Mouse (Mus musculus) myocyte (in vitro differentiated cells): ENCODE results near the gene Mbnl2. TPM values are rescaled to one million over a fixed set of nuclear protein-coding genes. Genes with fewer than 3 reads are reported as not detected.
"Not testable (repeated sequence)": the region's sequence is repeated elsewhere in the genome, so short reads cannot be mapped to it uniquely, and the experiment has no call there.

Experiments
- H3K27me3 ChIP-seq: one replicate; pipeline ENCODE4 v1.6.1; 2011; ENCODE audit not compliant: control insufficient read depth, insufficient read depth, insufficient read length
- H3K36me3 ChIP-seq: one replicate; pipeline ENCODE4 v1.6.1; 2011; ENCODE audit not compliant: control insufficient read depth, insufficient read depth
- H3K4me2 ChIP-seq: one replicate; pipeline ENCODE4 v1.6.1; 2011; ENCODE audit warnings: low read depth, control low read depth
- H3K4me3 ChIP-seq: one replicate; pipeline ENCODE4 v1.5.1; 2011; ENCODE audit warnings: mild to moderate bottlenecking, control low read depth, moderate library complexity
- H3K79me2 ChIP-seq: one replicate; pipeline ENCODE4 v1.6.1; 2011; ENCODE audit not compliant: control insufficient read depth, insufficient read depth
- H3ac ChIP-seq: one replicate; pipeline ENCODE4 v1.6.1; 2011; ENCODE audit not compliant: control insufficient read depth, insufficient read length
- CEBPB ChIP-seq: IDR thresholded peaks from 2 replicates; pipeline ENCODE4 v1.6.1; 2011; ENCODE audit warnings: mild to moderate bottlenecking, moderate library complexity; ENCODE audit not compliant: poor library complexity, insufficient read depth, severe bottlenecking
- E2F4 ChIP-seq: IDR thresholded peaks from one replicate; pipeline ENCODE4 v1.6.1; 2011; ENCODE audit warnings: mild to moderate bottlenecking, control low read depth, moderate library complexity; ENCODE audit not compliant: insufficient read depth
- MAX ChIP-seq: IDR thresholded peaks from one replicate; pipeline ENCODE4 v1.6.1; 2011; ENCODE audit warnings: low read depth, mild to moderate bottlenecking, control low read depth
- MYOD1 ChIP-seq, 3 experiments: IDR thresholded peaks; one replicate each; pipeline ENCODE4 v1.6.1; 2011; ENCODE audit warnings: control low read depth in 2 of 3, low read depth in 2 of 3, mild to moderate bottlenecking in 2 of 3, moderate library complexity in 1 of 3; ENCODE audit not compliant: insufficient read length in 2 of 3, control insufficient read depth in 1 of 3
- MYOG ChIP-seq, 3 experiments: IDR thresholded peaks; one replicate each; pipeline ENCODE4 v1.6.1; 2011; ENCODE audit warnings: control low read depth in 2 of 3, low read depth in 2 of 3, mild to moderate bottlenecking in 2 of 3; ENCODE audit not compliant: insufficient read length in 2 of 3, control insufficient read depth in 1 of 3, insufficient read depth in 1 of 3
- POLR2A ChIP-seq: IDR thresholded peaks from one replicate; pipeline ENCODE4 v1.6.1; 2011; ENCODE audit warnings: low read depth, mild to moderate bottlenecking, control low read depth, moderate library complexity; ENCODE audit not compliant: insufficient read length
- POLR2AphosphoS2 ChIP-seq: IDR thresholded peaks from one replicate; pipeline ENCODE4 v1.6.1; 2011; ENCODE audit warnings: low read depth, control low read depth; ENCODE audit not compliant: insufficient read length
- REST ChIP-seq: IDR thresholded peaks from one replicate; pipeline ENCODE4 v1.6.1; 2011; ENCODE audit warnings: mild to moderate bottlenecking, control low read depth, moderate library complexity; ENCODE audit not compliant: insufficient read depth, insufficient read length
- SRF ChIP-seq: IDR thresholded peaks from one replicate; pipeline ENCODE4 v1.6.1; 2011; ENCODE audit warnings: low read depth; ENCODE audit not compliant: control insufficient read depth, insufficient read length
- TCF12 ChIP-seq: IDR thresholded peaks from one replicate; pipeline ENCODE4 v1.6.1; 2011; ENCODE audit warnings: mild to moderate bottlenecking, control low read depth; ENCODE audit not compliant: poor library complexity, insufficient read depth, severe bottlenecking
- TCF3 ChIP-seq: IDR thresholded peaks from one replicate; pipeline ENCODE4 v1.6.1; 2011; ENCODE audit warnings: low read depth, control low read depth; ENCODE audit not compliant: insufficient read length
- USF1 ChIP-seq: IDR thresholded peaks from one replicate; pipeline ENCODE4 v1.6.1; 2011; ENCODE audit warnings: low read depth, mild to moderate bottlenecking, control low read depth, moderate library complexity
- polyA plus RNA-seq: library from polyadenylated mRNA; unstranded; fragments of >200 nt; fragmentation: generic; extraction: Trizol; gene quantifications from one replicate; pipeline ENCODE4 v1.2.1, GENCODE M21; 2012; ENCODE audit warnings: missing spikeins

Mbnl2 gene
- polyA plus RNA-seq, 1 experiment, result 38.5 TPM

DNA sequence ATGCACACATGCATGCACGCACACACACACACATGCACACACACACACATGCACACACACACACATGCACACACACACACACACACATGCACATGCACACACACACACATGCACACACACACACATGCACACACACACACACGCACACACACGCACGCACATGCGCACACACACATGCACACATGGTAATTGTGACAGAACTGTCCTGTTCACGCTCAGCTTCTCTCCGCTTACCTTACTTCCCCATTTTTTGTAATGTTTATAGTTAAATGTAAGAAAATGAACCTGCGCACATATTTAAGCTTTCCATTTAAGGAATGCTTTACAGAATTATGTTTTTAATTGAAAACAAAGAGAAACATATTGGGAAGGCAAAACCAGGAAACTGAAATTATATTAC, 84.1 kb downstream of the Mbnl2 start:
- not testable (repeated sequence) for H3K27me3 ChIP-seq, H3K4me2 ChIP-seq, H3ac ChIP-seq, H3K36me3 ChIP-seq, H3K4me3 ChIP-seq
- H3K79me2 ChIP-seq, result peaks cover 92% of the 10 kb centered on the region
- TF ChIP-seq POLR2A (peak; percentile 47), POLR2AphosphoS2 (peak; percentile 52)

DNA sequence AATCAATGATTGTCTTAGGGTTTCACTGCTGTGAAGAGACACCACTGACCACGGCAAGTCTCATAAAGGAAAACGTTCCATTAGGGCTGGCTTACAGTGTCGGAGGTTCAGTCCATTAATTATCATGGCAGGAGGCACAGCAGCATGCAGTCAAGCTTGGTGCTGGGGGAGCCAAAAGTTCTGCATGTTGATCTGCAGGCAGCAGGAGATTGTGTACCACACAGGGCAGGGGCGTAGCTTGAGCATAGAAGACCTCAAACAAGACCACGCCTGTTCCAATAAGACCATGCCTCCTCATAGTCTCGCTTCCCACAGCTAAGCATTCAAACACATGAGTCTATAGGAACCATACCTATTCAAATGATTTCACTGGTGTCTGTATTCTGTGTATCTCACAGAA, 85.7 kb downstream of the Mbnl2 start:
- Histone ChIP-seq H3K4me2 (no peak overlapping the region), H3ac (no peak overlapping the region), H3K27me3 (no peaks in the 10 kb centered on the region), H3K4me3 (no peak overlapping the region), H3K36me3 (peaks cover 6% of the 10 kb centered on the region), H3K79me2 (peaks cover 92% of the 10 kb centered on the region)
- no peak for TF ChIP-seq MYOD1 (IDR thresholded peaks at IDR 0.05; ENCODE audit: control insufficient read depth in 1 of 3, insufficient read length in 2 of 3, low read depth in 2 of 3)

- Histone ChIP-seq H3K79me2 (peaks cover 92% of the 10 kb centered on the region), H3K36me3 (peaks cover 6% of the 10 kb centered on the region), H3ac (no peak overlapping the region), H3K4me3 (no peak overlapping the region), H3K27me3 (no peaks in the 10 kb centered on the region), H3K4me2 (no peak overlapping the region)
- no peak for TF ChIP-seq TCF12
- TF ChIP-seq MYOD1 (IDR thresholded peaks at IDR 0.05; ENCODE audit: control insufficient read depth in 1 of 3, insufficient read length in 2 of 3, low read depth in 2 of 3), result no peak
- TF ChIP-seq CEBPB, result no peak
- no peak for TF ChIP-seq TCF3
- no peak for TF ChIP-seq E2F4
- no peak for TF ChIP-seq POLR2AphosphoS2
- no peak for TF ChIP-seq MAX
- TF ChIP-seq POLR2A, result no peak
- no peak for TF ChIP-seq REST
- no peak for TF ChIP-seq MYOG (IDR thresholded peaks at IDR 0.05; ENCODE audit: control insufficient read depth in 1 of 3, insufficient read depth in 1 of 3, insufficient read length in 2 of 3, low read depth in 2 of 3)
- no peak for TF ChIP-seq USF1
- TF ChIP-seq SRF, result no peak
Measured at GRCm38 (mm10) chr14:120362409-120362992, 87.0 kb downstream of the Mbnl2 start.

DNA sequence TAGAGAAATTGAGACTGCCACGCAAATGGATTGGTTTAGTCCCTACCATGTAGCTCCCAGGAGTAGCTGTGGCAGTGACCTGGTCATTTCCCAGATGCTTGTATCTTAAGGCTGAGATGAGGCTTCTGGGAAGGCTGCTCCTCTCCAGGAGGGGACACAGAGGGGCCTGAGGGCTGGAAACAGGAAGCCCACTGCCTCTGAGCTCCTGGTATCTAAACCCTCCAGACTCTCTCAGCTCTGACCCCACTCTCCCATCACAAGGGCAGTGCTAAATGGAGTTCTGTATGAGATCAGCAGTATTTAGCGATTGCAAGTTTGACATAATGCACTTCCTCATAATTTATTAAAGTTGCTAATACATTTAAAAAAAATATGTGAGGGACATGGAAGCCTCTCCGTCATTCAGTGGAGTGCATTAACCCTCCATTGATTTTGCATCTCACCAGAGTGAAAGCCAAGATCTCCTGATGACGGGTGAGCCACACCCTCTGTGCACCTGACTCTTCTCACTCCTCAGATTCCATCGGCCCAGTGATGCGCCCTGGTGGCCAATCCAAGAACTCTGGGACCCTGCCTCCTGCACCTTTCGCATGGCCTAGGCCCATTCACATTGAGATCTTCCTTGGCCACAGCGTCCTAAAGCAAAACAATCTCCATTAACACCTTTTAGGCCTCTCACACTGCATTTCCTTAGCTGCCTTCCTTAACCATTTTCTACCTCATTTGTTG, 87.8 kb downstream of the Mbnl2 start:
- Histone ChIP-seq H3K79me2 (peaks cover 95% of the 10 kb centered on the region), H3K27me3 (no peaks in the 10 kb centered on the region), H3K36me3 (peaks cover 6% of the 10 kb centered on the region), H3ac (no peak overlapping the region), H3K4me3 (no peak overlapping the region), H3K4me2 (no peak overlapping the region)
- no peak for TF ChIP-seq MYOG (IDR thresholded peaks at IDR 0.05; ENCODE audit: control insufficient read depth in 1 of 3, insufficient read depth in 1 of 3, insufficient read length in 2 of 3, low read depth in 2 of 3)
- no peak for TF ChIP-seq CEBPB
- TF ChIP-seq REST, result no peak
- TF ChIP-seq USF1, result no peak
- no peak for TF ChIP-seq SRF
- TF ChIP-seq TCF12, result no peak
- no peak for TF ChIP-seq E2F4
- TF ChIP-seq POLR2A, result no peak
- TF ChIP-seq POLR2AphosphoS2, result no peak
- TF ChIP-seq TCF3, result no peak
- no peak for TF ChIP-seq MYOD1 (IDR thresholded peaks at IDR 0.05; ENCODE audit: control insufficient read depth in 1 of 3, insufficient read length in 2 of 3, low read depth in 2 of 3)
- no peak for TF ChIP-seq MAX

GRCm38 (mm10) chr14:120365088-120365487, 89.6 kb downstream of the Mbnl2 start:
- Histone ChIP-seq H3K27me3 (no peaks in the 10 kb centered on the region), H3K79me2 (peaks cover 93% of the 10 kb centered on the region), H3K4me2 (no peak overlapping the region), H3K36me3 (peaks cover 6% of the 10 kb centered on the region), H3K4me3 (no peak overlapping the region), H3ac (no peak overlapping the region)
- TF ChIP-seq REST (no peak), MAX (no peak), POLR2AphosphoS2 (no peak), POLR2A (no peak), USF1 (no peak), E2F4 (no peak)
